Mouse (Mus musculus): ENCODE measurements around the gene Slc37a1. TPM values are rescaled to one million over a fixed set of nuclear protein-coding genes. Genes with fewer than 3 reads are reported as not detected.

Slc37a1 gene
- total and polyA plus RNA-seq, 3 experiments = 1.9 to 6.6 (median 2.2) TPM

GRCm38 (mm10) chr17:31247144-31247543 lies 39.4 kb upstream of the Slc37a1 start:
- Histone ChIP-seq H3K9me3 (replicated peaks; ENCODE audit: low read length) (peaks cover 12% of the 10 kb centered on the region), H3K79me2 (replicated peaks; ENCODE audit: control insufficient read depth, extremely low read depth, insufficient read depth, poor library complexity, severe bottlenecking) (no peaks in the 10 kb centered on the region), H3K27me3 (replicated peaks) (peaks cover 16% of the 10 kb centered on the region), H3K4me3 (replicated peaks in 1 of 3; ENCODE audit: low read depth in 2 of 3, low read length in 2 of 3, poor library complexity in 1 of 3) (no peak overlapping the region), H3K4me2 (ENCODE audit: insufficient read depth, low read depth, poor library complexity, severe bottlenecking) (no peak overlapping the region), H3K9ac (ENCODE audit: insufficient read depth, low read depth) (no peak overlapping the region), H3K27ac (ENCODE audit: insufficient read depth, low read depth) (no peak overlapping the region), H3K4me1 (ENCODE audit: control insufficient read depth in 1 of 2, insufficient read depth in 2 of 2) (peaks cover 6 to 14% of the 10 kb centered on the region in 2 experiments), H3K36me3 (replicated peaks in 1 of 2; ENCODE audit: control insufficient read depth in 1 of 2, insufficient read depth in 1 of 2, low read length in 1 of 2) (no peaks in the 10 kb centered on the region)
- no peak for DNase-seq (ENCODE audit: extremely low read depth)
- in situ Hi-C loops (cut with MboI; ENCODE audit: low pct_ligation_motif_present, low pct_unique_long_range_greater_than_20kb, low sequenced_read_pairs) (loop anchor here (25.0 kb wide), 1 partner anchor 235 kb away; no protein-coding TSS in a partner anchor), dilution Hi-C loops (cut with MboI; ENCODE audit: extremely low pct_ligation_motif_present, extremely low pct_unique_long_range_greater_than_20kb, low sequenced_read_pairs) (no loop called here)
- no peak for TF ChIP-seq E2F4 (IDR thresholded peaks at IDR 0.05; ENCODE audit: insufficient replicate concordance, low read depth, low read length)
- no peak for TF ChIP-seq NELFE (IDR thresholded peaks at IDR 0.05; ENCODE audit: low read depth, low read length)
- no peak for TF ChIP-seq CHD1 (IDR thresholded peaks at IDR 0.05; ENCODE audit: low read depth, low read length)
- no peak for TF ChIP-seq USF1 (IDR thresholded peaks at IDR 0.05; ENCODE audit: low read depth, low read length)
- TF ChIP-seq EP300 (IDR thresholded peaks at IDR 0.05; ENCODE audit: low read length) = no peak
- TF ChIP-seq TBP (conservative IDR thresholded peaks at IDR 0.05; ENCODE audit: low read depth, low read length) = no peak
- TF ChIP-seq TCF12 (IDR thresholded peaks at IDR 0.05; ENCODE audit: low read depth, low read length) = no peak
- TF ChIP-seq SIN3A (IDR thresholded peaks at IDR 0.05; ENCODE audit: low read length) = no peak
- no peak for TF ChIP-seq ZC3H11A (IDR thresholded peaks at IDR 0.05; ENCODE audit: low read depth, low read length)
- TF ChIP-seq CTCF (conservative IDR thresholded peaks at IDR 0.05 in 1 of 2, IDR thresholded peaks at IDR 0.05 in 1 of 2; ENCODE audit: low read depth in 2 of 2, low read length in 2 of 2) = no peak
- TF ChIP-seq POLR2A (IDR thresholded peaks at IDR 0.05; ENCODE audit: low read depth, low read length) = no peak
- TF ChIP-seq SMC3 (IDR thresholded peaks at IDR 0.05; ENCODE audit: low read depth, low read length) = no peak

GRCm38 (mm10) chr17:31253951-31254350 lies 32.6 kb upstream of the Slc37a1 start:
- H3K79me2 ChIP-seq (replicated peaks; ENCODE audit: control insufficient read depth, extremely low read depth, insufficient read depth, poor library complexity, severe bottlenecking) = no peaks in the 10 kb centered on the region
- H3K9ac ChIP-seq (ENCODE audit: insufficient read depth, low read depth) = no peak overlapping the region
- no peak overlapping the region for H3K27ac ChIP-seq (ENCODE audit: insufficient read depth, low read depth)
- peaks cover 28% of the 10 kb centered on the region for H3K27me3 ChIP-seq (replicated peaks)
- no peak overlapping the region for H3K4me3 ChIP-seq (replicated peaks in 1 of 3; ENCODE audit: low read depth in 2 of 3, low read length in 2 of 3, poor library complexity in 1 of 3)
- no peak for TF ChIP-seq ELF1 (IDR thresholded peaks at IDR 0.05; ENCODE audit: low read depth, low read length)
- no peak for TF ChIP-seq MYC (IDR thresholded peaks at IDR 0.05; ENCODE audit: low read depth, low read length)
- no peak for TF ChIP-seq TBP (conservative IDR thresholded peaks at IDR 0.05; ENCODE audit: low read depth, low read length)
- TF ChIP-seq RCOR1 (conservative IDR thresholded peaks at IDR 0.05; ENCODE audit: low read depth, low read length) = no peak
- TF ChIP-seq MAZ (IDR thresholded peaks at IDR 0.05; ENCODE audit: low read depth, low read length) = no peak
- TF ChIP-seq ETS1 (conservative IDR thresholded peaks at IDR 0.05; ENCODE audit: low read depth, low read length) = no peak
- TF ChIP-seq USF2 (conservative IDR thresholded peaks at IDR 0.05; ENCODE audit: low read depth, low read length) = no peak
- TF ChIP-seq EP300 (IDR thresholded peaks at IDR 0.05; ENCODE audit: low read length) = no peak
- TF ChIP-seq NRF1 (IDR thresholded peaks at IDR 0.05; ENCODE audit: low read depth, low read length) = no peak
- TF ChIP-seq MAFK (IDR thresholded peaks at IDR 0.05; ENCODE audit: insufficient replicate concordance, low read length) = no peak
- TF ChIP-seq JUND (conservative IDR thresholded peaks at IDR 0.05; ENCODE audit: low read depth, low read length) = no peak
- no peak for TF ChIP-seq USF1 (IDR thresholded peaks at IDR 0.05; ENCODE audit: low read depth, low read length)
- no peak for TF ChIP-seq KAT2A (IDR thresholded peaks at IDR 0.05; ENCODE audit: insufficient replicate concordance, low read length)
- TF ChIP-seq ZC3H11A (IDR thresholded peaks at IDR 0.05; ENCODE audit: low read depth, low read length) = no peak
- TF ChIP-seq MEF2A (IDR thresholded peaks at IDR 0.05; ENCODE audit: borderline replicate concordance, low read depth, low read length) = no peak
- no peak for TF ChIP-seq POLR2AphosphoS2 (IDR thresholded peaks at IDR 0.05; ENCODE audit: low read depth, low read length)
- TF ChIP-seq MAX (IDR thresholded peaks at IDR 0.05; ENCODE audit: low read length) = no peak
- TF ChIP-seq PAX5 (IDR thresholded peaks at IDR 0.05; ENCODE audit: low read length) = no peak
- TF ChIP-seq E2F4 (IDR thresholded peaks at IDR 0.05; ENCODE audit: insufficient replicate concordance, low read depth, low read length) = no peak
- H3K4me1 ChIP-seq (ENCODE audit: control insufficient read depth in 1 of 2, insufficient read depth in 2 of 2) = peaks cover 5 to 17% of the 10 kb centered on the region in 2 experiments; a peak in 3 of 4 replicates
- no peaks in the 10 kb centered on the region for H3K36me3 ChIP-seq (replicated peaks in 1 of 2; ENCODE audit: control insufficient read depth in 1 of 2, insufficient read depth in 1 of 2, low read length in 1 of 2)
- dilution Hi-C loops (cut with MboI; ENCODE audit: extremely low pct_ligation_motif_present, extremely low pct_unique_long_range_greater_than_20kb, low sequenced_read_pairs) (no loop called here), in situ Hi-C loops (cut with MboI; ENCODE audit: low pct_ligation_motif_present, low pct_unique_long_range_greater_than_20kb, low sequenced_read_pairs) (no loop called here)
- H3K4me2 ChIP-seq (ENCODE audit: insufficient read depth, low read depth, poor library complexity, severe bottlenecking) = no peak overlapping the region
- peaks cover 7% of the 10 kb centered on the region for H3K9me3 ChIP-seq (replicated peaks; ENCODE audit: low read length)
- DNase-seq (ENCODE audit: extremely low read depth) = no peak
